Mouse (Mus musculus): ENCODE measurements around the gene 4930550C14Rik.

The 4930550C14Rik gene

DNA sequence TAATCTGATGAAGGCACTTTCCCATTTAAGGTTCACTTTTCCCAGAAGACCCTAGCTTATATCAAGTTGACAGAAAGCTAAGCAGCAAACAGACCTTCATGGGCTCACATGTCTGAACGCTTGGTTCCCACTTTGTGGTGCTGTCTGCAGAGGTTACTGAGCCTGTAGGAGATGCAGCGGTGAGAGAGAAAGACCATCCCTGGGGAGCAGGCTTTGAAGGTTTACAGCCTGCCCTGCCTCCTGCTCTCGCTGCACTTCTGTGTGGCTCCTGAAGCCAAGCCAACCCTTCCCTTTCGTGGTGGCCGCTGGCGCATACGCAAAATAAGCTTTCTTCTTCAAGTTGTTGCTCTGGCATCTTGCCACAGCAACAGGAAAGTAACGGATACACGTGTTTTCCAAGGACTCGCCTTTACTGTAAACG, at the start of gene 4930550C14Rik:
TSS of gene 4930550C14Rik (plus strand) at position 35 of the 421 bp plus-strand sequence.
- DNase-seq = no peak

DNA sequence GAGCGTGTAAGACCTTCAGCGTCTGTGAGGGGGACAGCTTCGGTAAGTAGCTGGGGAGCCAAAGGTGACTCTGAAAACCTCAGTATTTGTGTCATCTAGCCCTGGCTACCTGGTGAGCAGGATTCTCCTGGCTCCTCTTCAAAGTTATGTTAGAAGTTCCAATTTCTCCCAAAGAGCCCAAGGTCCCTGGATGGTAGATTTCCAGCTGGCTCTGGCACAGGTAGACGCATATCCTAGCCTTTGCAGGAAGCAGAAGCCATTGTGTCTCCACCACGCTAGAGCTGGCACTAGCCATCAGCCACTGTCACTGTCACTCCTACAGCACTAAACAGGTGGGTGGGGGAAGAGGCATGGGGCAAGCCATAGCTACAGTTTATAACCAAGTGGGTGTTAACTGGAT, 49.0 kb upstream of the 4930550C14Rik start:
- peak; percentile 69 for DNase-seq

DNA sequence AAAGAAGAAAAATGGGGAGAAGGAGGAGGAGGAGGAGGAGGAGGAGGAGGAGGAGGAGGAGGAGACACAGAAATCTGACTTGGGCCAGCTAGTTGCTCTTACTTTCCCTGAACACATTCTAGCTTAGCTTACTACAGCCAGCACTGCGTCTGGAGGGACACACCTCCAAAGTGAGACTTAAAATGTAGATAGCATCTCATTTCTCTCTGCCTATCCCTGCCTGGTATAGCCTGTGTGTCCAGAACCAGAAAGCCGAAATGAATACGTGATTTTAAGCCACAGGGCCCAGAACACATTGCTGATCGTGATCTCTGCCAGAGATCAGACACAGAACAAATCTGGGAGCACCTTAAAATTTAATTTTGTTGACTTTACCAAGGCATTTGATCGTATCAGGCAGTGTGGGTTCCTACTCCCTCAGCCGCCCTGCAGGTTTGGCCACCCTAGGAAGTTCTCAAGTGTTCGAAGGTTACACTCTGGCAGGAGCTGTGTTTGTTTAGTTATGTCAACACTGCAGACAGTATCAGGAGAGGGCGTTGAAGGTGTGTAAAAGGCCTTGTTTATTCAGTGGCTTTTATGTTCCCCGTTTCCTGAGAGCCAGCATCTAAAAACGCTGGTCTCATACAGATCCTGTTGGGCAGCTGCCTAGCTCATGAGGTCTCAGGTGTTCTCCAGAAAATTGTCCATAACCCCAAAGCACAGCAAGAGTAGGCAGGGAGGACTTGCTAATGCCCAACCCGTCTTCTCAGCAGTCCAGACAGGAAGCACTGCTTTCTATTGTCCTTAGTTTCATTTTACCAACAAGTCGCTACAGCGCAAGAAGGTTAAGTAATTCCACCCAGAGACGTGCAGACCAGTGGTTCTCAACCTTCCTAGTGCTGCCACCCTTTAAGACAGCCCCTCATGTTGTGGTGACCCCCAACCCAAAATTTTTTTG, 45.6 kb upstream of the 4930550C14Rik start:
- DNase-seq = no peak

- DNase-seq = no peak
Measured at GRCm38 (mm10) chr9:53371339-53371738, 30.8 kb upstream of the 4930550C14Rik start.

DNA sequence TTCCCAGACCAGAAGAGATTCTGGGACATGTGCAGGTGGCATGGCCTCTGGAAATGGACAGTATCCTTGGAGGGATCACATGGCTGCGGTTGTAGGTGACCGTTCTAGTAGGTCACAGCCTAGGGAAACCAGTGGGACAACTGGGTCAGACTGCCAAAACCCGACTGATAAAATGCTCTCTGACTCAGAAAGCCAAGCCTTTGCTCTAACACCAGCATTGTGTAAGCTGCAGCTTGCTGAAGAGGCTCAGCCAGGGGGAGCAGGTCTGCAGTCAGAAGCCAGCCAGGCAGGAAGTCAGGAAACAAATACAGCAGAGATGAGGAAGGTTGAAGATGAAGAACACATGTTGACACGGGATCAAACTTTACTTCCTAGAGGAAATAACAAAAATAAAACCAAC, 26.2 kb upstream of the 4930550C14Rik start:
- DNase-seq = no peak

DNA sequence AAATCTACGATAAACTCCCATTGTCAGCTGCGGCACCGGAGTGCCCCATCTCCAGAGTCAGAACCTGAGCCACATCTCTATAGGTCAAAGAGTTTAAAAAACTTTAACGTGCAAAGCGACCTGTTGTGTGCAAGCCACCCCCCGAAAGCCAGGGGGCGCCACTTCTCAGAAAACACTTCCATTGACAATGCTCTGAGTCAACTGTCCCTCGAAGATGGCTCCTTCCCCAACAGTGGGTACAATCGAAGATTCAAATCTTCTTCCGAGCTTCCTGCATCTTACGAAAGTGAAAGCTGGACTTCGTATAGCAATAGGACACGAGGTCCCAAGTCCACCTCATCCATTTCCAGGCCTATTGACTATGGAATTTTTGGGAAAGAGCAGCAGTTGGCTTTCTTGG, 25.3 kb upstream of the 4930550C14Rik start:
- no peak for DNase-seq

DNA sequence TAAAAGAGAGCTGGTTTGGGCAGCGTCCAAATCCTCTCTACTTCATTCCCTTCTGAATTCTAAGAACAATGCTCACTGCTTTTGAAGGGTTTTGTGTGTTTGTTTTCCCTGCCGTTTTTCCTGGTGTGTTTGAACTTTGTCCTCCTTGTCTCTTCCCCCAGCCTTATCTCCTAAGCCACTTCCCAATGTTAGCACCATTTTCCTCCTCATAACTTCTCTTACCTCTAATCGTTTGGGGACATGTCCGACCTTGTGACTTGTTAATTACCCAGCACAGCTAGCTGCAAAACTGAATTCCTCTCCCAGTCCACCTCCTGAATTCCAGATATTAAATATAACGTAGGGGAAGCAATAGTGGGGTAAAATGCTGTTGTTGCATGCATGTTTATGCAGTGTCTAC, 24.5 kb upstream of the 4930550C14Rik start:
- DNase-seq = no peak

DNA sequence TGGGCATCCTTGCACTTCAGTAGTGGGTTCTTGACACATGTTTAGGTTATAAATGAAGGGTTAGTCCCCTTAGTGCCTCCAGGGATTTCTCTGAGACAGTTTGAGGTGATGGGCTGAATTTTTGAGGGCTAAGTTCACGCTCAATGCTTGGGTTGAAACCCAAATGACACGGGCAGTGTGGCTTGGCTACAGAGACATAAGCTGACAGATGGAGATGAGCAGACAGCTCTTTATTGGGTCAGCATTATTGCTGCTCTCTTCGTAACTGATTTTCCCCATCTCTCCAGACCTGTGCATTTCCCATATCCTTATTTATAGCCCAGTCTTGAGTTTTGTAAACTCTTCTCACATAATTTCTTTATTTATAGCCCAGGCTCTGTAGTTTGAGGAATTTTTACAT, 24.0 kb upstream of the 4930550C14Rik start:
- no peak for DNase-seq

DNA sequence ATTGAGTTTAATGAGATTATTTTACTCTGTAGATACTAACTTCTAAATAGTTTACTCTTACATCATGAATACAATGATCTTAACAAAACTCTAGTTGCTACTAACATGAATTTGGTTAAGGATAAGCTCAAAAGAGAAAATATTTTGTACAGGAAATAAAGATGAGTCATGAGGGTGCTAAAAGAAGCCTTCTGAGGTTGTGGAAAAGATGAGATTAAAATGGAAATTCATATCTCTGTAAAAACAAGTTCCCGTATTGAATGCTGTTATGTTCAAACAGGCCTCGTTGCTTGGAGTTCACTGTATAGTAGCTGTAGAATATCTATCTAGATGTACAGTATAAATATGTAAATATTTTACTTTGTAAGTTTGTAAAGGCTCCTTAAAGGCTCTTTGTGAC, 21.5 kb upstream of the 4930550C14Rik start:
- DNase-seq = no peak

- DNase-seq = peak; percentile 68
Measured at GRCm38 (mm10) chr9:53381113-53381615, 21.0 kb upstream of the 4930550C14Rik start.

- peak; percentile 79 for DNase-seq
Measured at GRCm38 (mm10) chr9:53383951-53384866, 17.9 kb upstream of the 4930550C14Rik start, which contains the start of gene Kdelc2. TSS of gene Kdelc2 (plus strand) at chr9:53384025.

DNA sequence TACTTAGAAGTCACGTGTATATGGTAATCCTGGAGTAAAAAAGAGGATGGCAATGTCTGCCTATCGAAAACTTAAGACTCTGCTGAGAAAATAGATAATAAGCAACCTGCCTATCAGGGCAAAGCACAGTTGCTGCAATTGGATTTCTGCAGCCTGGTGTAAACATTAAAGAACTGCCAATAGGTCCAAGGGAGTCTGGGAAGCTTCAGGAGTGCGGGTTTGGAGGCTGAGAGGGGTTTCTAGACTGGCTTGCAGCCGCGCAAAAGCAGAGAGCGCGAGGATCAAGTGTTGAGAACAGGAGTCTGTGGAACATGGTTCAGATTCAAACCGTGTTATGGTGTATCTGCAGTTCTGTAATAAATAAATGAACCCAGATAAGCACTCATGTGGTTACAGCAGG, 17.3 kb upstream of the 4930550C14Rik start:
- DNase-seq = no peak

DNA sequence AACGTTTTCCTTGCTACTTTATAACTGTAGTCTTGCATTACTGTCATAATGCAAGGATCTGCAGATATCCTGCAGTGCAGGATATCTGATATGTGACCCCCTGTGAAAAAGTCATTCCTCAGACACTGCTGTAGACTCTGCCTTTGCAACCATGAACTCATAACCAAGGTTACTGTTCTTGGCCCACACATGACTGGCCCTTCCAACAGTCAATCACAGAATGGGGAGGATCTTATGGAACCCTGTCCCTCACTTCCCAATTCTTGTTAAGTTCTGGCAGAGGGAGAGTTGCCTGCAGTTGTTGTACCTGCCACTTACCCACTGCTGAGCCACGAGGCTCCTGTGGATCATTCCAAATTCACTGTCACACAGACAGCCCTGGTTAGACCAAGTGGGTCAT, 14.7 kb upstream of the 4930550C14Rik start:
- DNase-seq = no peak

GRCm38 (mm10) chr9:53389109-53389508, 13.0 kb upstream of the 4930550C14Rik start:
- DNase-seq = no peak

DNA sequence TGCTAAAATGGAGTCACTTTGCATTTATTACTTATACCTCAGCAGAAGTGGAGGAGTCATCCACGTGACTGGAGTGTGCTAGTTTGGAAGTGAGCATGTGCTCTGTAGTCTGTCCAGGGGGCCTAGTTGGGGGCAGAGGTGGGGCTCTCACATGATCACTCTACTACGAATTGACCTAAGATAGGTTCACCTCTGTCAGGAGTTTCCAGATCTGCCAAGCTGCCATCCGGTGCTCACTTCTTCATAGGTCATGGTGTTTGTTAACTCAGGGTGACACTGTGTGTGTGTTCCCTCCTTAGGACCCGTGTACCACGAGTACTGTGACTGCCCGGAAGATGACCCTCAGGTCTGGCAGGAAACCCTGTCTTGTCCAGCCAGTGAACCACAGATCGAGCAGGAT, 12.0 kb upstream of the 4930550C14Rik start:
- DNase-seq = no peak

- DNase-seq = no peak
Measured at GRCm38 (mm10) chr9:53397685-53398387, 4.3 kb upstream of the 4930550C14Rik start.

DNA sequence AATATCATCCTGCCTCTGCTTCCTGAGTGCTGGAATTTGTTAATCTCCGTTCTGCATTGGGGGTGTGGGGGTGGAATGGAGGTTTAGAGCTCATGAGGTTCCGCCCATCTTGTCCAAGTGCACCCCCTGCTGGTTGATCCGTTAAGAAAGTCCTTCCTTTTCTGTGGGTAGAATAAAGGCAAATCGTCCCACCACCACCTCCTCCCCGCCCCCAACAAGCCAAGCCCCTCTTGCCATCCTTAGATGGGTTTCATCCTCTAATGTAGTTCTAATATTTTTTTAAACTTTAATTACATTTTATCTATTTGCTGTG, 3.8 kb upstream of the 4930550C14Rik start:
- DNase-seq = peak; percentile 60

DNA sequence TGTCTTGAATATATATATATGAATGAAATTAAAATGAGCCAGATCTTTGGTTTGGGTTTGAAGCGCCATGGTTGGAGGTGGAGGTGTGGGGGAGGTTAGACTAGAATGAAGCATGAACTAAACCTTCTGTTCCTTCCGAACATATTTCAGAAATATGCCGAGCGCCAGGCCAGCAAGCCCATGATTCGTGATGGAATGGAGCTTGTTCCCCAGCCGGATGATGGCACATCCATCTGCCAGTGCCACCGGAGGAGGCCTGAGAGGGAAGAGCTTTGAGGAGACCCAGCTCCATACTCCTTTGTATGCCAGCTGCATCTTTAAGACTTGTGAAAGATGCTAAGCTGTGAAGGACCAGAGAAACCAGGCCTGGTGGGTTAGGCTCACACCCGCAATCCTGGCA, 2.6 kb upstream of the 4930550C14Rik start:
- no peak for DNase-seq

GRCm38 (mm10) chr9:53400696-53401095, 1.4 kb upstream of the 4930550C14Rik start:
- no peak for DNase-seq

- DNase-seq = no peak
Measured at GRCm38 (mm10) chr9:53401146-53401545, 979 bp upstream of the 4930550C14Rik start.

DNA sequence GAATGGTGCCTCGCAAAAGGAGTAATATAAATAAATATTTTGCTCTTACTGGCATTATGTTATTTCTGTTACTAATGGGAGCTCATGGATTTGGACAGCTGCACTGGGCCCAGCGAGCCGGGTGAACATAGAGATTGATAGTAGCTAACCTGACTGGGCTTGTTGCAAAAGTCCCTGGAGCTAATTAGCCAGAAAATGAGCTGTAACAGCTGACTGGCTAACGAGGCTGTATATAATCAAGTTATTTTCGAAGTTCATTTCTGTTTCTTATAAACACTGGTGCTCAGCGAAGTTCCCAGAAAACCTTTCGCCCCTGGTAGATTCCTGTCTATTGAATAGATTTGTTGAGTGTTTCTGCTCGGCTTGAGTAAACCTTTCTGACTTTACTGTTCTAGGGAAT, 866 bp downstream of the 4930550C14Rik start:
- no peak for DNase-seq

DNA sequence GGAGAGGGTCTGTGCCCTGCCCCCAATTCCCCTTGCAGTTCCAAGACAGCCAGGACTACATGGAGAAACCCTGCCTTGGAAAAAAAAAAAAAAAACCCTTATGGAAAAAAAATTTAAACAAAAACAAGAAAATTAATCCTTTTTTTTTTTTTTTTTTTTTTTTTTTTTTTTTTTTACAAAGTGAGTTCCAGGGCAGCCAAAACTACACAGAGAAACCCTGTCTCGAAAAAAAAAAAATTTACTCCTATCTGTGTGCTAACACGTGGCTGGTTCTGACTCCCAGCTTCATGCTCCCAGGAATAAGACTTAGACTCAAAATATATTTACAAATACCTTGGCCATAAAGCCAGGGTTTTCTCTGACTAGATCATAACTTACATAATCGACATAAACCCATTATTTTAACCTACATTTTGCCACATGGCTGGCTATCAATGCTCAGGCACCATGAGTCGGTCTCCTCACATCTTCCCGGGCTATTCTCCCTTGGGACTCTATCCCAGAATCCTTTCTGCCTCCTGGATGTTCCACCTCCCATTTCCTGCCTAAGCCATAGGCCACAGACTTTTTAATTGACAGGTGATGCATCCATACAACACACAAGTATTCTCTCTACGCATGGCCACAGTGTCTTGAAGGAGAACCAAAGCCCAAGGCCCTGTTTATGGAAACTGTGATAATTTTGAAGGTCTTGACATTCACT, 2.1 kb downstream of the 4930550C14Rik start:
- no peak for DNase-seq
